Mouse (Mus musculus) kidney, adult 11 months (tissue): ENCODE results near the gene Mtx1.

Experiments used
- DNase-seq: peaks from one replicate; pipeline ENCODE4 v3.0.0; 2022

The Mtx1 gene

GRCm38 (mm10) chr3:89226900-89227299 lies at the start of gene Mtx1:
Gene Mtx1, minus strand, starts transcription at chr3:89227088.
- DNase-seq = no peak

GRCm38 (mm10) chr3:89276061-89276460 lies 49.2 kb upstream of the Mtx1 start:
- peak; percentile 48 for DNase-seq

GRCm38 (mm10) chr3:89271760-89272159 lies 44.9 kb upstream of the Mtx1 start:
- no peak for DNase-seq

DNA sequence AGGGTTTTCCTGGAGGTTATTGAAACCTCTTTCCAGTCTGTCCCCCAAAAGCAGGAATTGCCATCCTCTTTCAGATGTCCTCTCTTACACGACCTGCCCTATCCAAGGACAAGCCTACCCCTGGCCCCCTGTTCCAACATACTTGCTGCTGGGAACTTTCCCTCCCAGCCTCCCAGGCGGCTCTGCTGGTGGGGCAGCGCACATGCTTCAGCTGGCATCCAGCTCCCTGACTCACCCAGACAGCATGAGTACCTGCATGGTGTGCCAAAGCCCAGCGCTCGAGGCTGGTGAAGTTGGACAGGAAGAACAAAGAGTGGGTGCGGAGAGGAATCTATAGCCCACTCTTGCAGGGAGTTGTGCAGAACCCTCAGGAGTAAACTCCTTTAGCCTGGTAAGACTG lies 44.0 kb upstream of the Mtx1 start:
- no peak for DNase-seq

GRCm38 (mm10) chr3:89270051-89270755 lies 43.3 kb upstream of the Mtx1 start, which contains the start of gene Slc50a1:
Gene Slc50a1, minus strand, starts transcription at chr3:89270570.
- peak; percentile 78 for DNase-seq

DNA sequence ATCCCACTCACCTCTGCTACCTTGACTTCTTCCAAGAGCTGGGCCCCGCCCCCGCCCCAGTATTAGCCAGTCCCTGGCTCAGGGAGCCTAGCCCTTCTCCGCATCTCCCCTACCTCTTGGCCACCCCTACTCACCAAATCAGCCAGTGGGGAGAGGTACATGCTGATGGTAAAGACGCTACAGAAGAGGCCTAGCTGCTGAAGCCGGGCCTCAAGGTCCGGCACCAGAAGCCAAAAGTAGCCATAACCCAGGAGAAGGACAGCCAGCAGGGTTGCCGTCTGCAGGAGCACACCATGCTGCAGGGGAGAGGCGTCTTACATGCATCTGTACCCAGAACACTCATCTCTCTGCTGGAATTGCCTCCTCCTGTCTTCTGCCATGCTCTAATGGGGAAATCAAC lies 42.0 kb upstream of the Mtx1 start:
- no peak for DNase-seq

- peak; percentile 78 for DNase-seq
These were observed 39.6 kb upstream of the Mtx1 start for GRCm38 (mm10) chr3:89266439-89266893.

GRCm38 (mm10) chr3:89262417-89262816 lies 35.5 kb upstream of the Mtx1 start:
- DNase-seq = peak; percentile 58

GRCm38 (mm10) chr3:89260211-89260610 lies 33.3 kb upstream of the Mtx1 start:
- no peak for DNase-seq

- no peak for DNase-seq
These were observed 32.2 kb upstream of the Mtx1 start, which contains the start of gene Dpm3 for GRCm38 (mm10) chr3:89259076-89259475. Gene Dpm3, plus strand, starts transcription at chr3:89259358.

DNA sequence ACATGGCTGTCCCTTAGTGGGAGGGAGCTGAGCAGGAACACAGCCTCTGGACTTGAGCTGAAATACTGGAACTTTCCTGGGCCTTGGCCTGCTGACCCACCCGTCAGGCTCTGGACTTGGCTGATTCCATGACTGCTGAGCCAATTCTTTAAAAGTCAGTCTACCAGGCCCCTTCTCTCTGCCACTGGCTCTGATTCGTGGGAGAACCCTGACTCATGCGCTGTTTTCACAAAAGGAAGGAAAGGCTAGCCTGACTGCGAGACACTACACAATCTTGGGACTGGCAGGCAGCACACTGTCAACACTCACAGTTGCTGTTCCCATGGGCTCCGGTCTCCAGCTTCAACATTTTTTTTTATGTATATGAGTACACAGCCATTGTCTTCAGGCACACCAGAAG lies 29.3 kb upstream of the Mtx1 start:
- DNase-seq = no peak

GRCm38 (mm10) chr3:89254994-89255393 lies 28.1 kb upstream of the Mtx1 start:
- DNase-seq = no peak

DNA sequence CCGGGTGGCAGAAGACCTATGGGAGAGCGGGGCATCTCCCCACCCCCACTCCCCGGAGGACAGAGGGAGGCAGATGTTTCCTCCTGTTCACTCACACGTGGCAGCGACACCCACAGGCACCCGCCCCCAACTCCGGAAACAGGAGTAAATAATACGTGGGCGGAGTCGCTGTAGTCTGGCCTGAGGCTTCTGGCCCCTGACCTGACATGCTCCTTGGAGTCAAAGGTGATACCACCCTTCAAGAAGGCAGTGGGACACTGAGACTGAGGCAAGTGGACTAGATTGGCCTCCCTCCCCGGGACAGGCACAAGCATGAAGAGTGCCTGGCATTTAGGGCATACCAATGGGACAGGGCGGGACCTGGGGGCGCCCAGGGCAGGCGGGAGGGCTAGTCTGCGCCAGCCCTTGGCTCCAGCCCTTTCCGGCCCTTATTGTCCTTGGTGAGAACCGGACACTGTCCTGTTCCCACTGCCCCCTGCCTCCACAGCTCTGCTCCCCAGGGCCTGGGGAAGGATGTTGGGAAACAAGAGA lies 24.5 kb upstream of the Mtx1 start:
- peak; percentile 77 for DNase-seq

DNA sequence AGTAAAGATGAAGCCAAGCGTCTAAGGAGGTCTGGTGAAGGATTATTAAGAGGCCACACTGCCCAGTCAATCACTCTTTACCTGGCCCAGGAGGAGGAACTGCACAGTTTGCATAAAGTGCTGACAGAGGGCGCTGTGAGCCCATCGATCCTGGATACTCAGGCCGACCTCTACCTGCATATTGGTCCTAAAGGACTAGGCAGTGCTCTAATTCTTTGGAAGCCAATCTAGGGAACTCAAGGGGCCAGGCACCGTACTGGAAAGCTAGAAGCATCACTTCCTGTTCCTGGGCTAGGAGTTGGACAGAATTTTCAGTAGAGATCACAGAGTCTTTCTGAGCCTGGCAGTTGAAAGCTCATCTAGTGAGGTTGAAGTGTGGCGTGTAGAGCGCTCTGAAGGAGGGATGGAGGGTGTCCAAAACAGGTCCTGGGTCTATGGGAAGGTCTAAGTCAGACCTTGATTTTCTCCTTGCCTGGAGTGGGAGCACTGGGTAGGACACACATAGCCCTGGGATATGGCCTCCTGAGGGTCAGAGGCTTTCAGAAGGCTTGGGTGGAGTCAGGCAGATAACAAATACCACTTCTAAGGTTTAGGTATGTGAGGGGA lies 23.6 kb upstream of the Mtx1 start:
- peak; percentile 81 for DNase-seq

DNA sequence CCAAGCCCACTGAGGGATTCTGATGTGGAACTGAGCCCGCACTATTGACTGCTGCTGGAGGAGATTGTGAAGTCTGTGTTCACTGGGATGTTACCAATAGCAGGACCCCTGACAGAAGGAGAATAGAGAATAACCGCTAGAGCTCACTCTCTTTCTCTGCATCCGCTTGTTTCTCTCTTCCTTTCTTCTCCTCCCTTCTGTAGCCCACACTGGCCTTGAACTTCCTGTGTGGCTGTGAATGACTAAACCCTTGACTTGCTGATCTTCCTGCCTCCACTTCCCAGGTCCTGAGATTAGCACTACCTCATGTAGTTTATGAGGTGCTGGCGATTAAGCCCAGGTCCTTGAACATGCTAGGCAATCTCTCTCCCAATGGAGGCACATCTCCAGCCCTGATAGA lies 20.6 kb upstream of the Mtx1 start:
- DNase-seq = no peak

- peak; percentile 86 for DNase-seq
These were observed 19.6 kb upstream of the Mtx1 start, which contains the start of gene Trim46 for GRCm38 (mm10) chr3:89246261-89247100. Gene Trim46, minus strand, starts transcription at chr3:89246309.

DNA sequence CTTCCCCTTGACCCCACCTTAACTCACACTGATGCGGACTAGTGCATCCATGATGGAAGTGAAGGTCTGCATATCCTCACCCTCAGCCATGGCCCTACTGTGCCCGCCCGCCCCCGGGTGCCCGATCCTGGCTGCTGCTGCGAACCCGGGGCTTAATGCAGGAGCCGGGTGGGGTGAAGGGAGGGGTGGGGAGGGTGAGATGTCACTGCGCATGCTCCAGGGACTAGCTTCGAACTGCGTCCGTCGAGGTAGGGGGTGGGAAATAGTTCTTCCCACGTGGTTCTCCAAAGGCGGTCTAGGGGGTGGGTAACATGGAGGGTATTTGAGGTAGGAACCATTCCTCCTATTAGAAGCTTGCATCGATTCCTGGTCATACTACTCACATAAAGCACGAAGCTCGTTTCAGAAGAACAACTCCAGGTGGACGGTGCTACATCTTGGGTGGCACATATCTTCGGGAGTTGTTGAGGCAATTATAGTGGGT lies 18.8 kb upstream of the Mtx1 start, which contains the start of gene Krtcap2:
Gene Krtcap2, plus strand, starts transcription at position 279 of the 484 bp plus-strand sequence.
- no peak for DNase-seq

GRCm38 (mm10) chr3:89244982-89245687 lies 18.2 kb upstream of the Mtx1 start:
- no peak for DNase-seq

DNA sequence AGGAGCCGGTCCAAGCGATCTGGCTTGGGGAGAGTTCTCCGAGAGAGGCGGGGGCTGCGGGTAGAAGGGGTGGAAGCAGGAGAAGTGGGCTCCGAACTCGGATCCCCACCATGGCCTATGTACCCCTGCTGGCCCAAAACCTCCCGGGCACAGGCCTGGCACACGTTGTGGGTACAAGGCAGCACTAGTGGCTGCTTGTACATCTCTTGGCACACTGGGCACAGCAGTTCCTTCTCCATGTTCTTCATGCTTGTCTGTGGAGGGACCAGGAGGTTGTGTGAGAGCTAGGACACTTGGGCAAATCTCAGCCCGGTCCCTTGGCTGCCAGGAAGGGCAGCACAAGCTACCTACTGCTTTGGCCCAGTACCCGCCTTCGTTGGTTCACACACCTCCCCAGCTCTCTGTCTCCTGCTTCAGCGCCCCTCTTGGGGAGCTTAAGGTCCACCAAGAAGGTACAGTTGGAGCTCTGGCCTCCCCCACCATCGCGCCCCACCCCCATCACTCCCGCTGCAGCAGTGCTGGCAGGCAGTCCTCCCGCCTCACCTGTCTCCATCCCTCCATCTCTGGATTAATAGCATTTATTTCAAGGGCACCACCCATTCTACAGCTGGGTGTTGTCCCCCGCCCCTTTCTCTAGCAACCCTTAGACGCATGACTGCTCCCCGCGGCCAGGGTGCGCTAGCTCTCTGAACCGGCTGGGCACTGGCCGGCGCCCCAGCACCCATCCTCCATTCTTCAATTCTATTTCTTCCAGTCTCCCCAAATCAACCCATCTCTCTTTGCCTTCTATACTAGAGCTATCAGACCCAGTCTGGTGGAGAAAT lies 17.5 kb upstream of the Mtx1 start:
- DNase-seq = peak; percentile 58

DNA sequence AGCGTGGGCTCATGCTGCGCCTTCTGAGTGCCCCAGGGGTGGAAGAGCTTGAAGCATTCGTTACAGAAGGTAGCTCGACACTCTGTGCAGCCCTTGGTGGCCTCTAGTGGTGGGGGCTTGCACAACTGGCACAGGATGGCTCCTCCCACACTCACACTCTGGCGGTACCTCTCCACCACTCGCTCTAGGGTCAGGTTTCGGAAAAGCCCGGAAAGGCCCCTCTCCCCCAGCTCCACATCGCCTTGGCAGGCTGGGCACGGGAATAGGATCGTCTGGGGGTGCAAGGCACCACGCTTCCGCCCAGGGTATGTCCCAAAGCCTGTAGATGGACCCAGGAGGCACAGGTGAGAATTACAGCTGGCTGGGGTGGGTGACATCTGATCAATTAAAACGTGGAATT lies 16.7 kb upstream of the Mtx1 start:
- DNase-seq = peak; percentile 72

- peak; percentile 73 for DNase-seq
These were observed 15.5 kb upstream of the Mtx1 start for GRCm38 (mm10) chr3:89242331-89242895.
